Mouse (Mus musculus): ENCODE data around the gene Hps3. TPM values are rescaled to one million over a fixed set of nuclear protein-coding genes. Genes with fewer than 3 reads are reported as not detected.
"Not testable (repeated sequence)": the region's sequence is repeated elsewhere in the genome, so short reads cannot be mapped to it uniquely, and the experiment has no call there.

Hps3 gene
- total RNA-seq, 2 experiments from 2014 or later, result 15.2 to 33.9 TPM

- no peak for ATAC-seq (replicated peaks; ENCODE audit: low FRiP score, low TSS enrichment, poor library complexity, severe bottlenecking)
Measured at GRCm38 (mm10) chr3:19958031-19958430, 77.1 kb downstream of the Hps3 start.

GRCm38 (mm10) chr3:19956885-19957284 lies 78.2 kb downstream of the Hps3 start, which contains the start of gene Cp:
Gene Cp, plus strand, starts transcription at chr3:19957054.
- ATAC-seq (replicated peaks; ENCODE audit: low FRiP score, low TSS enrichment, poor library complexity, severe bottlenecking), result no peak

GRCm38 (mm10) chr3:19953865-19954264 lies 81.2 kb downstream of the Hps3 start:
- ATAC-seq (replicated peaks; ENCODE audit: low FRiP score, low TSS enrichment, poor library complexity, severe bottlenecking), result no peak

- no peak for ATAC-seq (replicated peaks; ENCODE audit: low FRiP score, low TSS enrichment, poor library complexity, severe bottlenecking)
Measured at GRCm38 (mm10) chr3:19953425-19953824, 81.7 kb downstream of the Hps3 start.

- not testable (repeated sequence) for ATAC-seq (replicated peaks; ENCODE audit: low FRiP score, low TSS enrichment, poor library complexity, severe bottlenecking)
Measured at GRCm38 (mm10) chr3:19949401-19949800, 85.7 kb downstream of the Hps3 start.

GRCm38 (mm10) chr3:19948552-19948951 lies 86.6 kb downstream of the Hps3 start:
- no peak for ATAC-seq (replicated peaks; ENCODE audit: low FRiP score, low TSS enrichment, poor library complexity, severe bottlenecking)

Other genes starting within 250 kb of the Hps3 start
- not detected in 2 replicates for gene Cp, start 78.3 kb downstream of the Hps3 start, total RNA-seq (2014; fragmentation: Nextera tagmentation)
- 0.09 TPM in 1 of 2 replicates, not detected in the other for gene Cp, start 78.3 kb downstream of the Hps3 start, total RNA-seq (2017)
- 20.4 and 31.0 TPM in 2 replicates for gene Hltf, start 22.5 kb upstream of the Hps3 start, total RNA-seq (2014; fragmentation: Nextera tagmentation)
- gene Hltf, start 22.5 kb upstream of the Hps3 start, total RNA-seq (2017), result 46.3 and 48.8 TPM in 2 replicates
- gene Gyg, start 120.0 kb upstream of the Hps3 start, total RNA-seq (2014; fragmentation: Nextera tagmentation), result 45.3 and 59.7 TPM in 2 replicates
- 19.5 and 26.3 TPM in 2 replicates for gene Gyg, start 120.0 kb upstream of the Hps3 start, total RNA-seq (2017)
- 6.0 and 7.8 TPM in 2 replicates for gene Cpa3, start 206.9 kb upstream of the Hps3 start, total RNA-seq (2014; fragmentation: Nextera tagmentation)
- 7.1 and 25.5 TPM in 2 replicates for gene Cpa3, start 206.9 kb upstream of the Hps3 start, total RNA-seq (2017)
- gene Cpb1, start 240.4 kb upstream of the Hps3 start, total RNA-seq (2014; fragmentation: Nextera tagmentation), result not detected in 2 replicates
- gene Cpb1, start 240.4 kb upstream of the Hps3 start, total RNA-seq (2017), result not detected in 2 replicates